ENCODE assay signal across 24 mouse cellular contexts in genomic region chr2:170592161-170592560, GRCm38 (mm10). TPM values are rescaled to one million over a fixed set of nuclear protein-coding genes. Genes with fewer than 3 reads are reported as not detected.
"Had no signal": no experiment of that assay in that cellular context is flagged by ENCODE, and none has a peak within 500 bp of the region (broad histone marks: within the 10 kb centered on the region; RNA-seq: fewer than 3 reads in every experiment).

No protein-coding gene starts in this region.

- H3K27ac ChIP-seq: left cerebral cortex, adult 2 months; liver, embryonic 13.5 days; midbrain, embryonic 10.5 days; midbrain, embryonic 15.5 days; neural tube, embryonic 12.5 days; neural tube, embryonic 15.5 days had no signal

- H3K4me1 ChIP-seq: liver, embryonic 13.5 days; megakaryocyte, embryonic 14.5 days; midbrain, embryonic 15.5 days had no signal

- H3K36me3 ChIP-seq: liver, embryonic 13.5 days; midbrain, embryonic 10.5 days; midbrain, embryonic 15.5 days; neural tube, embryonic 12.5 days; neural tube, embryonic 15.5 days had no signal

- H3K9me3 ChIP-seq: midbrain, embryonic 15.5 days; neural tube, embryonic 15.5 days had no signal

- H3K9ac ChIP-seq: liver, embryonic 13.5 days; lung, embryonic 14.5 days; midbrain, embryonic 15.5 days; neural tube, embryonic 12.5 days; neural tube, embryonic 15.5 days had no signal

- H3K4me3 ChIP-seq: left cerebral cortex, adult 2 months; liver, embryonic 13.5 days; megakaryocyte, embryonic 14.5 days; midbrain, embryonic 10.5 days; midbrain, embryonic 15.5 days; neural tube, embryonic 12.5 days; neural tube, embryonic 15.5 days had no signal

- ATAC-seq: intestine, postnatal 0 days; lung, postnatal 0 days; midbrain, embryonic 15.5 days had no signal

- H3K4me2 ChIP-seq: liver, embryonic 13.5 days; lung, embryonic 14.5 days; midbrain, embryonic 15.5 days; neural tube, embryonic 12.5 days; neural tube, embryonic 15.5 days had no signal

- DNase-seq: layer of hippocampus, postnatal 36 days; liver, embryonic 13.5 days; lung, embryonic 14.5 days; lung, postnatal 36 days; retina, postnatal 1 day; right cerebral cortex, postnatal 25 days; spleen, adult 18-20 months; thymus, adult 18-20 months; thymus, postnatal 36 days had no signal

- H3K27me3 ChIP-seq: liver, embryonic 13.5 days; megakaryocyte, embryonic 14.5 days; midbrain, embryonic 15.5 days; neural tube, embryonic 12.5 days; neural tube, embryonic 15.5 days had no signal

RNA-seq across cellular contexts. Expression of gene 4930470P17Rik, which starts 9.7 kb away (rescaled TPM):
- polyA plus RNA-seq: intestine, embryonic 14.5 days; intestine, postnatal 0 days; limb, embryonic 11.5 days; limb, embryonic 14.5 days; liver, adult 2 months; liver, embryonic 13.5 days; liver, embryonic 16.5 days; lung, embryonic 14.5 days; lung, postnatal 0 days; midbrain, embryonic 10.5 days; midbrain, embryonic 15.5 days; neural tube, embryonic 12.5 days; stomach, embryonic 16.5 days; urinary bladder, adult 2 months had no signal
